Mouse (Mus musculus): ENCODE measurements at regions not wholly inside any gene's neighbourhood (a gene's known extent, or its start where the extent isn't known, plus 50 kb on each side); places are given as distances from the start of the nearest gene placed in this dataset.

DNA sequence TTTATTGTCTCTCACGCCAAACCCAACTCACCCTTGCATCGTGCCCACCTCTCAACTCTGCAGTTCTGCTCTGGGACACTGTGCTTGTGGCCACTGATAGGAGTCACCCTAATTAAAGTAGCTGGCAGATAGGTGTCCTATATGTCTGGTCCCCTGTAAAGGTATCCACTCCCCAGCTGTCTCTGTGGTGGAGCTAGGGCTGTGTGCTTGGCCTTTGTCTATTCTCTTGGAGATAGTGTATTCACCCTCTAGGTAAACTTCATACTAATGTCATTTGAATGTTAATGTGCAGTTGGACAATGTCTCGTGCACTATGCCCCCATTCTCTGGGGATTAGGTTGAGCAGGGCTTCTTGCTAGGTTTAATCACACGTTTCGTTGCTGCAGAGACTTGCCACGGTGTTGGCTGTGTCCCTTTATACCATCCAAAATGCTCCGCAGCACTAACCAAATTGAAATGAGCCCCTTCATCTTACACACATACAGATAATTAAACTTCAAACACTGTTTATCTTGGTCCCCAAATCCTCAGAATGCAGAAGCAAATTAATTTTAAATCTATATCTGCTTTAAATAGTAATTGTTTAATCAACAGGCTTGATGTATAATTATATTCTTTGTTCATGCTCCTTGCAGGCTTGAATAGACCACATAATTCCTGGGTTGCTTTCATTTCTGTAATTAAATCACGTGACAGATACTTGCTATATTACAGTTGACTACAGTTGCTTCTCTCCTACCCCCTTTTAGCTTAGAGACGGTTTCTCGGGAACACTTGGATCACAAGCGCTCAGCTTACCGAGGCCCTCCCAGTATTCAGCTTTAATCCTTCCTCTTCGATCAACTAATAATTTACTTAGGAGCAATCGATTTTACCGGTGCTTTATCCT, 453.0 kb upstream of the Slc30a5 start:
- H3K27ac ChIP-seq (ENCODE audit: low read depth, low read length): no peak overlapping the region
- H3K4me2 ChIP-seq (replicated peaks; ENCODE audit: low read depth, low read length): no peak overlapping the region
- H3K36me3 ChIP-seq (ENCODE audit: control insufficient read depth, insufficient read depth, low read length): no peaks in the 10 kb centered on the region
- 86% methylated on average over 15 of the region's 15 CpGs for WGBS
- no peaks in the 10 kb centered on the region for H3K4me1 ChIP-seq (ENCODE audit: control insufficient read depth, insufficient read depth, low read length)
- H3K4me3 ChIP-seq (ENCODE audit: low read length): no peak overlapping the region
- H3K9me3 ChIP-seq (ENCODE audit: control insufficient read depth, low read length): no peaks in the 10 kb centered on the region
- H3K27me3 ChIP-seq (ENCODE audit: control insufficient read depth, insufficient read depth, low read length): no peaks in the 10 kb centered on the region
- H3K9ac ChIP-seq (ENCODE audit: low read depth, low read length): no peak overlapping the region
- no peak for ATAC-seq (ENCODE audit: low FRiP score, low TSS enrichment)

DNA sequence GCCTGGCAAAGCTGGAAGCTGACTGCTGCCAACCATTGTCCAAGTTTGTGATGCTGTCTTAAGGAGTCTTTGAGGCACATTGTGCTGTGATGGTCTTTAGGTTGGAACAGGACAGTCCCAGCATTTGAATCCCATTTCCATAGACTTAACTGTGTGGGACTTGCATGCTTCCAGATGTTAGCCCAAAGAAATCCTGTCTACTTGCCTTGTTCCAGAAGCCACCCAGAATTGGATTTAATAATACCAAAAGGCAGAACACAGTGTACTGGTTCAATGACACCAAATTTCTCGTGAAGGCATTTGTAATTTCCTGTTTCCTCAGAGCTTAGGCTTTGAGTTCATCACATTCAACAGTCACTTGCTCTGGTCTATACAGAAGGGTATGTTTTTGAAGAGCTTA, 444.9 kb upstream of the Slc30a5 start:
- Histone ChIP-seq H3K36me3 (ENCODE audit: control insufficient read depth, insufficient read depth, low read length) (no peaks in the 10 kb centered on the region), H3K4me2 (replicated peaks; ENCODE audit: low read depth, low read length) (no peak overlapping the region), H3K4me3 (ENCODE audit: low read length) (no peak overlapping the region), H3K27me3 (ENCODE audit: control insufficient read depth, insufficient read depth, low read length) (no peaks in the 10 kb centered on the region), H3K4me1 (ENCODE audit: control insufficient read depth, insufficient read depth, low read length) (no peaks in the 10 kb centered on the region), H3K27ac (ENCODE audit: low read depth, low read length) (no peak overlapping the region), H3K9ac (ENCODE audit: low read depth, low read length) (no peak overlapping the region), H3K9me3 (ENCODE audit: control insufficient read depth, low read length) (no peaks in the 10 kb centered on the region; the same call in 1 of the 2 replicates)
- WGBS: 84% methylated on average over 1 of the region's 1 CpGs
- no peak for ATAC-seq (ENCODE audit: low FRiP score, low TSS enrichment)

DNA sequence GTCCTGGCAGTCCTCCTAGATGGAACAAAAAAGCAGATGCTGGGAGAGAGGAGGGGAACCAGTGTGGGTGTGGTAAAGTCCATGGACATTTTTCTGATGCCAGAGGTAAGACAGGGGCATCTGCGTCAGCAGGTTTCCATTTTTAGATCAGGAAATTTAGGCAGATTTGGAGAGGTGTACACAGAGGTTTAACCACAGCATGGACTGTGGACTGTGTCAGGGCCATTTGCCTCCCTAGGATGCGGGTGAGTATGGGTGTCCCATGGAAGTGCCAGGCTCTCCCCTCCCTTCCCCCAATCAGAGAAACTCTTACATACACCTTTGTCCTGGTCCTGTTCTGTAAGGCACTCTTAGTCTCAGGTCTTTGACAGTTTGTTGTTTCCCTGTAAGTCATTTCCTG, 443.5 kb upstream of the Slc30a5 start:
- Histone ChIP-seq H3K9me3 (ENCODE audit: control insufficient read depth, low read length) (no peaks in the 10 kb centered on the region; the same call in 1 of the 2 replicates), H3K27ac (ENCODE audit: low read depth, low read length) (no peak overlapping the region), H3K27me3 (ENCODE audit: control insufficient read depth, insufficient read depth, low read length) (no peaks in the 10 kb centered on the region), H3K4me3 (ENCODE audit: low read length) (no peak overlapping the region), H3K9ac (ENCODE audit: low read depth, low read length) (no peak overlapping the region), H3K4me1 (ENCODE audit: control insufficient read depth, insufficient read depth, low read length) (no peaks in the 10 kb centered on the region), H3K36me3 (ENCODE audit: control insufficient read depth, insufficient read depth, low read length) (no peaks in the 10 kb centered on the region), H3K4me2 (replicated peaks; ENCODE audit: low read depth, low read length) (no peak overlapping the region)
- WGBS: 85% methylated on average over 2 of the region's 2 CpGs
- ATAC-seq (ENCODE audit: low FRiP score, low TSS enrichment): no peak

DNA sequence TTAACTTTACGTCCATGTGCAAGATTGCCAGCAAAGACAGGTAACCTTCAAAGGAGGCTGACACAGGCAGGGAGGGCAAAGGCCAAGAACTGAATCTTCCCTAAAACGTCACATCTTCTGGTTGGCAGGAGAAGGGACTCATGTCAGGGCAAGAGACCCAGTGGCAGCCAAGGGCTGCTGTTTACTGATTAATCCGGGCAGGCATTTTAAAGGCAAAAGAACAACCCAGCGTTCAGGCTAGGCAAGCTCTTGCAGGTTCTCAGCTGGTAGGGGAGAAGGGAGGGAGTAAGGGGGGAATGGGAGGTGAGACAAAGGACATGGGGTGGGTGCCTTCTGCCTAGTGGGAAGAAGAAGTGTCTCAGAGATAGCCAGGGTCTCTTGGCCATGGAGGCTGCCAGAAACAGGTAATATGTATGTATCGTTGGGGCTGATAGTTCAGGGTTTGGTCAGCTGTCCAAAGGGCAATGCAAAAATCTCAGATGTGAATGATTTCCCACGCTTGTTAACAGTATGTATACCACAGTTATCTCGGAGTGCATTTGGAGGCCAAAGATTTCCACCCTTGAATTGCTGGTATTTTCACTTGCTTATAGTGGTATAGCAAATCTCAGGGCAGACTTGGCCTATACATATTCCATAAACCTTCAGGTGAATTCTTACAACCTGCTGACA, 441.4 kb upstream of the Slc30a5 start:
- ATAC-seq (ENCODE audit: low FRiP score, low TSS enrichment): peak; percentile 72; the same call in 1 of the 2 replicates
- WGBS: 63% methylated on average over 7 of the region's 7 CpGs
- H3K4me3 ChIP-seq (ENCODE audit: low read length): no peak overlapping the region
- no peaks in the 10 kb centered on the region for H3K4me1 ChIP-seq (ENCODE audit: control insufficient read depth, insufficient read depth, low read length)
- no peak overlapping the region for H3K27ac ChIP-seq (ENCODE audit: low read depth, low read length)
- H3K27me3 ChIP-seq (ENCODE audit: control insufficient read depth, insufficient read depth, low read length): no peaks in the 10 kb centered on the region
- no peaks in the 10 kb centered on the region; the same call in 1 of the 2 replicates for H3K9me3 ChIP-seq (ENCODE audit: control insufficient read depth, low read length)
- H3K4me2 ChIP-seq (replicated peaks; ENCODE audit: low read depth, low read length): no peak overlapping the region
- H3K9ac ChIP-seq (ENCODE audit: low read depth, low read length): no peak overlapping the region
- H3K36me3 ChIP-seq (ENCODE audit: control insufficient read depth, insufficient read depth, low read length): no peaks in the 10 kb centered on the region

DNA sequence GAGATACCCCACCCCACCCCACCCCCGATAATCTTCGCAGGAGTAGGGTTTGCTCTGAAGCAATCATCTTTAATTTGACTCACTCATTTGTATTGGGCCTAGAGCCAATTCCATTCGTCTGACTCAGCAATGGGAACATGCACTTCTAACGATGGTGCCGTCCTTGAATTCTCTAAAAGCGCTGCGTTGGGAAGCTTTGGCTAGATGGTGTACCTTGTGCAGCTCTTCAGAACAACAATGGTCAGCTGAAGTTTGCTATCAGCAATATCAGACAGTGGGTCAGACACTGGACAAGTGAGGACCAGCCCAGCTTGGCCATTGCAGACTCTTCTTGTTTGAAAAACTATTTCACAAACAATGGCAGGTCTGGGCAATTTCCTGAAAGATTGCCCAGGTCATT, 440.1 kb upstream of the Slc30a5 start:
- no peaks in the 10 kb centered on the region for H3K27me3 ChIP-seq (ENCODE audit: control insufficient read depth, insufficient read depth, low read length)
- no peaks in the 10 kb centered on the region for H3K9me3 ChIP-seq (ENCODE audit: control insufficient read depth, low read length)
- H3K4me1 ChIP-seq (ENCODE audit: control insufficient read depth, insufficient read depth, low read length): no peaks in the 10 kb centered on the region
- no peak overlapping the region for H3K27ac ChIP-seq (ENCODE audit: low read depth, low read length)
- H3K36me3 ChIP-seq (ENCODE audit: control insufficient read depth, insufficient read depth, low read length): no peaks in the 10 kb centered on the region
- 88% methylated on average over 7 of the region's 7 CpGs for WGBS
- no peak overlapping the region for H3K4me2 ChIP-seq (replicated peaks; ENCODE audit: low read depth, low read length)
- no peak for ATAC-seq (ENCODE audit: low FRiP score, low TSS enrichment)
- no peak overlapping the region for H3K9ac ChIP-seq (ENCODE audit: low read depth, low read length)
- H3K4me3 ChIP-seq (ENCODE audit: low read length): no peak overlapping the region

DNA sequence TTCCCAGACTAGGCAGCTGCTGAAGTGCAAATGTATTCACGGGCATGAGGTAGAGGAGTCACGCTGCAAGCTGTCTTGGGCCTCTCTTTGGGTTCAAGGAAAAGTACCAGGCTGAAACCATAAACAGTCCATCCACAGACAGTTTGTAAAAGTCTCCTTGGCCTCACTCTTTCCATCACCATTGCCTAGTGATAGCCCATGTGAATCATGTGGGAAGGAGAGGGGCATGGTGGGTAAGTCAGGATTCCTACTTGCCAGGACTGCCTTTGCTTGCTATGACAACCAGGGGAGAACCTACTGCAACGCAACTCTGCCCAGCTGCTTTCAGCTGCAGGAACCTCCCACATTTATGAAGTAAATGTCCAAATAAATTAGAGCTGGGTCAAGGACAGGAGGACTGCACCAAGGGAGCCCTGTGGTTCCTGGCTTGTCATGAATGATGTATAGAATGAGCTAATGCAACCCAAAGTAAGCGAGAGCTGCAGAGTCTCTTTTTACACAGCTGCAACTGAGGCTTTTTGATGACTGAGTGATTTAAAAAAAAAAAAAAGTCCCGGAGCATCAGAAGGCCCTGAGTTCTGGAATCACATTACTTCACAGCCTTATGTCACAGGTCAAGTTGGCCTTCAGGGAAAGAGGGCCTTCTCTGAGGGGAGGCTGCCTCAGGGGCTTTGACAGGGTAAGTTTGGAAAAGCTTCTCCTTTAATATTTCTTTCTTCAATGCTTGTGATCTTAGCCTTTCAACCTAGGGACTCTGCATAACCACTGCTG, 420.7 kb upstream of the Slc30a5 start:
- no peaks in the 10 kb centered on the region for H3K4me1 ChIP-seq (ENCODE audit: control insufficient read depth, insufficient read depth, low read length)
- H3K4me3 ChIP-seq (ENCODE audit: low read length): no peak overlapping the region
- H3K9me3 ChIP-seq (ENCODE audit: control insufficient read depth, low read length): no peaks in the 10 kb centered on the region
- H3K36me3 ChIP-seq (ENCODE audit: control insufficient read depth, insufficient read depth, low read length): no peaks in the 10 kb centered on the region
- H3K27me3 ChIP-seq (ENCODE audit: control insufficient read depth, insufficient read depth, low read length): no peaks in the 10 kb centered on the region
- no peak overlapping the region for H3K4me2 ChIP-seq (replicated peaks; ENCODE audit: low read depth, low read length)
- H3K27ac ChIP-seq (ENCODE audit: low read depth, low read length): no peak overlapping the region
- no peak overlapping the region for H3K9ac ChIP-seq (ENCODE audit: low read depth, low read length)
- 44% methylated on average over 5 of the region's 5 CpGs for WGBS
- ATAC-seq (ENCODE audit: low FRiP score, low TSS enrichment): peak; percentile 52

DNA sequence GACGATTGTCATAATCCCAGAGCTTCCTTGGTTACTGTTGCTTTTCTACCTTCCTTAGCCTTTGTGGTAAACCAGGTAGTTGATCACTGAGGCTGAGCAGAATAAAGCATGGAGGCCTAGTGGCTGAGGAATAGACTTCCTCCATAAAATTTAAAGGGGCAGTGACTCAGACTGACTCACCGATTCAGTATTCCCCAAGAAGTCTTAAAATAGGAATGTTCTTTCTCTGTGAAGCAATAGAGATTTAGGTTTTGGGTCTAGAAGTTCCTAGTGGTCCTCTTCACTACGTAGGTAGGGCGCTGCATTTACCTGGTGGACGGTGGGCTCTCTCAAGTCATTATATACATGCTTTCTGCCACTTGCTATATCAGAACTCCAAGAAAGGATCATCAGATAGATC, 416.1 kb upstream of the Slc30a5 start:
- Histone ChIP-seq H3K9ac (ENCODE audit: low read depth, low read length) (no peak overlapping the region), H3K36me3 (ENCODE audit: control insufficient read depth, insufficient read depth, low read length) (no peaks in the 10 kb centered on the region), H3K4me1 (ENCODE audit: control insufficient read depth, insufficient read depth, low read length) (no peaks in the 10 kb centered on the region), H3K9me3 (ENCODE audit: control insufficient read depth, low read length) (no peaks in the 10 kb centered on the region), H3K27ac (ENCODE audit: low read depth, low read length) (no peak overlapping the region), H3K4me3 (ENCODE audit: low read length) (no peak overlapping the region), H3K27me3 (ENCODE audit: control insufficient read depth, insufficient read depth, low read length) (no peaks in the 10 kb centered on the region), H3K4me2 (replicated peaks; ENCODE audit: low read depth, low read length) (no peak overlapping the region)
- no peak for ATAC-seq (ENCODE audit: low FRiP score, low TSS enrichment)
- WGBS: 89% methylated on average over 5 of the region's 5 CpGs

DNA sequence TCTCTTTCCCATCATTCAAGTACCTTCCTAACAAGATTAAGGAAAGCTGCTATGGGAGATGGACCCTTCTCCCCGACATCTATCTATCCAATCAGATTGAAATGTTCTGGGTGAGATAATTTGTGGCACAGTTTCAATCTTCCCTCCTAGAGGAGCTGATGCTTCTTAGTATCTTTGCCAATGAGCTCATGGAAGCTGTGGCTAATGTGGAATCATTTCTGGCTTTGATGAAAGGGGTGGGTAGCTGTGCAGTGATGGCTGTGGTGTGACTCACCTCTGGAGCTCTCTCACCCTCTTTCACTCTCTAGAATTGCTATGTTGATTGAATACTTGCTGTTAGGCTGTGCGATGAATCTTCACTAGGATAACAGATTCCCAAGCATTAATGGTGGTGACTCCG, 411.1 kb upstream of the Slc30a5 start:
- Histone ChIP-seq H3K4me2 (replicated peaks; ENCODE audit: low read depth, low read length) (no peak overlapping the region), H3K27me3 (ENCODE audit: control insufficient read depth, insufficient read depth, low read length) (no peaks in the 10 kb centered on the region), H3K9ac (ENCODE audit: low read depth, low read length) (no peak overlapping the region), H3K36me3 (ENCODE audit: control insufficient read depth, insufficient read depth, low read length) (no peaks in the 10 kb centered on the region), H3K4me3 (ENCODE audit: low read length) (no peak overlapping the region), H3K4me1 (ENCODE audit: control insufficient read depth, insufficient read depth, low read length) (no peaks in the 10 kb centered on the region), H3K9me3 (ENCODE audit: control insufficient read depth, low read length) (no peaks in the 10 kb centered on the region), H3K27ac (ENCODE audit: low read depth, low read length) (no peak overlapping the region)
- no peak for ATAC-seq (ENCODE audit: low FRiP score, low TSS enrichment)
- WGBS: 93% methylated on average over 3 of the region's 3 CpGs

DNA sequence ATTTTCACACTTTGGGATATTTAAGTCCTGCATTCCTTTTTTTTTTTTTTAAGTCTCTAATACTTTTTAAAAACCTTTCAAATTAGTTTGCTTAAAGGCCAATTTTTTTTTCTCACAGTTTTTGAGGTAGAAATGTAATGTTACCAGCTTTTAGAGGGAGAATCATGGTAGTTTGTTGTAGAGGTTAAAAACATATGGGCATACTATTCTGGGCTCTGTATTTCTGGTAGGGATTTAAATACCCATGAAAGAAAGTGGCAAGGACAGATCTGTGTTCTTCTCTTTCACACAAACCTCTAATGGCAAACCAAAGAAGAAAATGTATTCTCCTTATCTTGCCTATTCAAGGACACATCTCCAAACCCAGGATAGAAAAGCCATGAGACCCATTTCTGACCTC, 405.6 kb upstream of the Slc30a5 start:
- Histone ChIP-seq H3K4me3 (ENCODE audit: low read length) (no peak overlapping the region), H3K27ac (ENCODE audit: low read depth, low read length) (no peak overlapping the region), H3K4me2 (replicated peaks; ENCODE audit: low read depth, low read length) (no peak overlapping the region), H3K27me3 (ENCODE audit: control insufficient read depth, insufficient read depth, low read length) (no peaks in the 10 kb centered on the region), H3K36me3 (ENCODE audit: control insufficient read depth, insufficient read depth, low read length) (no peaks in the 10 kb centered on the region), H3K4me1 (ENCODE audit: control insufficient read depth, insufficient read depth, low read length) (no peaks in the 10 kb centered on the region), H3K9me3 (ENCODE audit: control insufficient read depth, low read length) (no peaks in the 10 kb centered on the region), H3K9ac (ENCODE audit: low read depth, low read length) (no peak overlapping the region)
- no peak for ATAC-seq (ENCODE audit: low FRiP score, low TSS enrichment)
